Mouse (Mus musculus): Measurements from ENCODE around the gene Noxo1. TPM values are rescaled to one million over a fixed set of nuclear protein-coding genes. Genes with fewer than 3 reads are reported as not detected.
"Not testable (repeated sequence)": the region's sequence is repeated elsewhere in the genome, so short reads cannot be mapped to it uniquely, and the experiment has no call there.

The Noxo1 gene
- total and polyA plus RNA-seq, 2 experiments from 2014 or later = 0.56 to 2.2 TPM

GRCm38 (mm10) chr17:24716166-24716682 is 20.2 kb downstream of the Noxo1 start:
- Histone ChIP-seq H3K9me3 (replicated peaks; ENCODE audit: control insufficient read depth, low read length) (no peaks in the 10 kb centered on the region), H3K27me3 (ENCODE audit: control insufficient read depth, insufficient read depth, low read length) (no peaks in the 10 kb centered on the region), H3K4me3 (ENCODE audit: low read depth, low read length) (no peak overlapping the region), H3K36me3 (replicated peaks; ENCODE audit: control insufficient read depth, insufficient read depth, low read length) (peaks cover 2% of the 10 kb centered on the region), H3K27ac (ENCODE audit: low read depth) (no peak overlapping the region), H3K4me2 (ENCODE audit: low read depth, low read length) (no peak overlapping the region), H3K4me1 (ENCODE audit: control insufficient read depth, insufficient read depth) (peaks cover 2% of the 10 kb centered on the region; the same call in 1 of the 2 replicates), H3K9ac (replicated peaks; ENCODE audit: low read depth, low read length) (no peak overlapping the region)
- WGBS = 95% methylated on average over 15 of the region's 15 CpGs
- DNase-seq (ENCODE audit: low spot score) (no peak), ATAC-seq (ENCODE audit: insufficient read depth, low read depth) (no peak)
- no peak for TF ChIP-seq EP300 (IDR thresholded peaks at IDR 0.05; ENCODE audit: low read depth)
- no peak for TF ChIP-seq CTCF (IDR thresholded peaks at IDR 0.05; ENCODE audit: low read depth)

- H3K4me1 ChIP-seq (ENCODE audit: control insufficient read depth, insufficient read depth) = peaks cover 19% of the 10 kb centered on the region; the same call in 1 of the 2 replicates
Measured at GRCm38 (mm10) chr17:24717943-24718342, 21.9 kb downstream of the Noxo1 start, which contains the start of the genes Rnf151 and Rps2. Rnf151 (minus strand) TSS chr17:24718063. Rps2 (plus strand) TSS chr17:24718116.

GRCm38 (mm10) chr17:24718938-24719337 is 22.9 kb downstream of the Noxo1 start:
- peaks cover 20% of the 10 kb centered on the region; the same call in 1 of the 2 replicates for H3K4me1 ChIP-seq (ENCODE audit: control insufficient read depth, insufficient read depth)
- H3K9me3 ChIP-seq (replicated peaks; ENCODE audit: control insufficient read depth, low read length); ATAC-seq (ENCODE audit: insufficient read depth, low read depth); H3K27me3 ChIP-seq (ENCODE audit: control insufficient read depth, insufficient read depth, low read length); DNase-seq (ENCODE audit: low spot score): not testable (repeated sequence)
- peak overlapping the region; percentile 84; the same call in 1 of the 2 replicates for H3K27ac ChIP-seq (ENCODE audit: low read depth)
- WGBS = 70% methylated on average over 5 of the region's 5 CpGs
- H3K9ac ChIP-seq (replicated peaks; ENCODE audit: low read depth, low read length) = peak overlapping the region; percentile 83; the same call in 1 of the 2 replicates
- H3K4me2 ChIP-seq (ENCODE audit: low read depth, low read length) = peak overlapping the region; percentile 63
- H3K4me3 ChIP-seq (ENCODE audit: low read depth, low read length) = peak overlapping the region; percentile 79
- H3K36me3 ChIP-seq (replicated peaks; ENCODE audit: control insufficient read depth, insufficient read depth, low read length) = peaks cover 16% of the 10 kb centered on the region

More at GRCm38 (mm10) chr17:24717943-24718342, 21.9 kb downstream of the Noxo1 start, which contains the start of the genes Rnf151 and Rps2:
- Histone ChIP-seq H3K27me3 (ENCODE audit: control insufficient read depth, insufficient read depth, low read length) (no peaks in the 10 kb centered on the region), H3K4me3 (ENCODE audit: low read depth, low read length) (peak within 1 kb of the TSS; percentile 79; the same call in 1 of the 2 replicates), H3K9me3 (replicated peaks; ENCODE audit: control insufficient read depth, low read length) (no peaks in the 10 kb centered on the region), H3K4me2 (ENCODE audit: low read depth, low read length) (peak within 1 kb of the TSS; percentile 63), H3K9ac (replicated peaks; ENCODE audit: low read depth, low read length) (no peak within 1 kb of the TSS), H3K36me3 (replicated peaks; ENCODE audit: control insufficient read depth, insufficient read depth, low read length) (peaks cover 16% of the 10 kb centered on the region), H3K27ac (ENCODE audit: low read depth) (no peak within 1 kb of the TSS)
- TF ChIP-seq EP300 (IDR thresholded peaks at IDR 0.05; ENCODE audit: low read depth) = no peak
- no peak for TF ChIP-seq CTCF (IDR thresholded peaks at IDR 0.05; ENCODE audit: low read depth)
- no peak for DNase-seq (ENCODE audit: low spot score)
- 75% methylated on average over 4 of the region's 4 CpGs for WGBS
- ATAC-seq (ENCODE audit: insufficient read depth, low read depth) = no peak

GRCm38 (mm10) chr17:24719494-24720222 is 23.6 kb downstream of the Noxo1 start:
- Histone ChIP-seq H3K27me3 (ENCODE audit: control insufficient read depth, insufficient read depth, low read length) (no peaks in the 10 kb centered on the region), H3K4me2 (ENCODE audit: low read depth, low read length) (peak overlapping the region; percentile 63), H3K27ac (ENCODE audit: low read depth) (peak overlapping the region; percentile 92), H3K36me3 (replicated peaks; ENCODE audit: control insufficient read depth, insufficient read depth, low read length) (peaks cover 16% of the 10 kb centered on the region), H3K9ac (replicated peaks; ENCODE audit: low read depth, low read length) (peak overlapping the region; percentile 83), H3K4me3 (ENCODE audit: low read depth, low read length) (peak overlapping the region; percentile 79), H3K4me1 (ENCODE audit: control insufficient read depth, insufficient read depth) (peaks cover 20% of the 10 kb centered on the region; the same call in 1 of the 2 replicates), H3K9me3 (replicated peaks; ENCODE audit: control insufficient read depth, low read length) (no peaks in the 10 kb centered on the region)
- TF ChIP-seq CTCF (IDR thresholded peaks at IDR 0.05; ENCODE audit: low read depth) (peak; percentile 5; the same call in 1 of the 2 replicates), EP300 (IDR thresholded peaks at IDR 0.05; ENCODE audit: low read depth) (peak; percentile 87; the same call in 1 of the 2 replicates)
- under 1% methylated on average over 61 of the region's 61 CpGs for WGBS
- ATAC-seq (ENCODE audit: insufficient read depth, low read depth) (peak; percentile 95), DNase-seq (ENCODE audit: low spot score) (peak; percentile 99)

DNA sequence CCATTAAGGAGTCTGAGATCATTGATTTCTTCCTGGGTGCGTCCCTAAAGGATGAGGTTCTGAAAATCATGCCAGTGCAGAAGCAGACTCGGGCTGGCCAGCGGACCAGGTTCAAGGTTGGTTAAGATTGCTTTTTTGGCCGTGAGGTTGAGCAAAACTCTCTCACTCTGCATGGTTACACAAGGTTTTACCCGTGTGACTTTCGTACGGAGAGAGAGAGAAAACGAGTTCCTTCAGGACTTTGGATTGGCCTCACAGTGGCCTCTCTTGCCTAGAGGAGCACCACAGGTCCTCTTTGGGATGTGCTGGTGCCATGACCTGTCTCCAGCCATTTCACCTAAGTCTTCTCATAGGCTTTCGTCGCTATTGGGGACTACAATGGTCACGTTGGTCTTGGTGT is 24.6 kb downstream of the Noxo1 start:
- peak overlapping the region; percentile 79 for H3K4me3 ChIP-seq (ENCODE audit: low read depth, low read length)
- H3K9me3 ChIP-seq (replicated peaks; ENCODE audit: control insufficient read depth, low read length); ATAC-seq (ENCODE audit: insufficient read depth, low read depth); DNase-seq (ENCODE audit: low spot score); H3K27me3 ChIP-seq (ENCODE audit: control insufficient read depth, insufficient read depth, low read length): not testable (repeated sequence)
- 3% methylated on average over 10 of the region's 11 CpGs for WGBS
- H3K27ac ChIP-seq (ENCODE audit: low read depth) = peak overlapping the region; percentile 92
- peaks cover 16% of the 10 kb centered on the region for H3K36me3 ChIP-seq (replicated peaks; ENCODE audit: control insufficient read depth, insufficient read depth, low read length)
- peak overlapping the region; percentile 83 for H3K9ac ChIP-seq (replicated peaks; ENCODE audit: low read depth, low read length)
- peaks cover 20% of the 10 kb centered on the region; the same call in 1 of the 2 replicates for H3K4me1 ChIP-seq (ENCODE audit: control insufficient read depth, insufficient read depth)
- H3K4me2 ChIP-seq (ENCODE audit: low read depth, low read length) = peak overlapping the region; percentile 63

DNA sequence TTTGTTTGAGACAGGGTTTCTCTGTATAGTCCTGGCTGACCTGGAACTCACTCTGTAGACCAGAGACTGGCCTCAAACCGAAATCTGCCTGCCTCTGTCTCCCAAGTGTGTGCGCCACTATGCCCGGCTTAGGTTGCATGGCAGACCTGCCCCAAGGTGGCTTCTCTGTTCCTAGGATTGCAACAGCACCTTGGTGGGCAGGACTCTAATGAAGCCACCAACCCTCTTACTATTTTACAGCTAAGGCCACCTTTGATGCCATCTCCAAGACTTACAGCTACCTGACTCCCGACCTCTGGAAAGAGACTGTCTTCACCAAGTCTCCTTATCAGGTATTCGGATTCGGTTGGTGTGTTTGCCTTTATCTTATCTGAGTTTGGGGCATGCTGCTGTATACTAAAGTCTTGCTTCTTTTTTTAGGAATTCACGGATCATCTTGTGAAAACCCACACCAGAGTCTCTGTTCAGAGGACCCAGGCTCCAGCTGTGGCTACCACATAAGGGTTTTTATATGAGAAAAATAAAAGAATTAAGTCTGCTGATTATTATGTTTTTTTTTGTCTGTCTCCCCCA is 25.4 kb downstream of the Noxo1 start:
- not testable (repeated sequence) for H3K27ac ChIP-seq (ENCODE audit: low read depth); ATAC-seq (ENCODE audit: insufficient read depth, low read depth); DNase-seq (ENCODE audit: low spot score); H3K27me3 ChIP-seq (ENCODE audit: control insufficient read depth, insufficient read depth, low read length); H3K9me3 ChIP-seq (replicated peaks; ENCODE audit: control insufficient read depth, low read length)
- Histone ChIP-seq H3K4me2 (ENCODE audit: low read depth, low read length) (peak overlapping the region; percentile 63), H3K9ac (replicated peaks; ENCODE audit: low read depth, low read length) (peak overlapping the region; percentile 59; the same call in 1 of the 2 replicates), H3K36me3 (replicated peaks; ENCODE audit: control insufficient read depth, insufficient read depth, low read length) (peaks cover 16% of the 10 kb centered on the region), H3K4me1 (ENCODE audit: control insufficient read depth, insufficient read depth) (peaks cover 20% of the 10 kb centered on the region; the same call in 1 of the 2 replicates), H3K4me3 (ENCODE audit: low read depth, low read length) (peak overlapping the region; percentile 79)
- WGBS = 24% methylated on average over 7 of the region's 7 CpGs
